Mouse (Mus musculus) CD4-positive helper T cell, adult 2 months (primary cell): ENCODE measurements around the gene Cyb5r3.

ENCODE experiments used
- DNase-seq: peaks from one replicate; pipeline ENCODE4 v3.0.0-alpha.2; 2012; ENCODE audit warnings: low read depth, missing footprints, low spot score

The Cyb5r3 gene

GRCm38 (mm10) chr15:83169772-83170722 lies 2.3 kb downstream of the Cyb5r3 start:
- no peak for DNase-seq

DNA sequence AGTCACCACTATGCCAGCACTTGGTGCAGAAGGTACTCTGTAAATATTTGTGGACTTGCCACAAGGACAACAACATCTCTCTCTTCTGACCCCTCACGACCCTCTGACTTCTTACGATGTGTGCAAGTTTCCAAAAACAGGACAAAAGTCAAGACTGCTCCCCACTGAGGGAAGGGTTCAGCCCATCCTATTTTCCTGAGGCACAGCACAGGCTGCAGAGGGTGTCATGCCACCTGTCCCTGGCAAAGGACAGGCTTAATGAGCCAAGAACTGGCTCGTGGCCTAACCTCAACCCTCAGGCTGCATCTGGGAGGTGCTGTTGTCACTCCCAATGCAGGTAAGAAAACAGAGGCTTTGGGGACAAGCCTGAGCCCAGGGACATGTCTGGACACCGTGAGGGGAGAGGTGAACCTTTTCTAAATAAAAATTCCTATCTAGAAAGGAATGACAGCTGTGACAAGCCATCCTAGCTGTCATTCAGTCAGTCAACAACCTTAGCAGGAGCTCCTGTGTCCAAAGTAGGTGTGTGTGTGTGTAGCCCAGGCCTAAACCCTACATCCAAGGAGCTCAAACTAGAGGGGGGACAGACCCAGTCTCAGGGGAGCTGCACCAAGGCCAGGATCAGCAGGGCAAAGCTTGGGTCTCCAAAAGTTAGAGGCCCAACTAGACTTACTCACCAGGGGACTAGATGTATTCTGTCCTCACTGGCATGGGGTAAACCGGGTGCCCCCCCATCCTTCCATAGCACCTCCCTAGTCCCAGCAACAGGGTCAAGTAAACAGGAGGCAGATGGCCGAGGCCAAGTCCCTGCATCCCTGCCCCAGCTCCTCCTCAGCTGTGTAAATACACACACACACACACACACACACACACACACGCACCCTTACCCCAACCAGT lies 3.3 kb downstream of the Cyb5r3 start:
- no peak for DNase-seq

DNA sequence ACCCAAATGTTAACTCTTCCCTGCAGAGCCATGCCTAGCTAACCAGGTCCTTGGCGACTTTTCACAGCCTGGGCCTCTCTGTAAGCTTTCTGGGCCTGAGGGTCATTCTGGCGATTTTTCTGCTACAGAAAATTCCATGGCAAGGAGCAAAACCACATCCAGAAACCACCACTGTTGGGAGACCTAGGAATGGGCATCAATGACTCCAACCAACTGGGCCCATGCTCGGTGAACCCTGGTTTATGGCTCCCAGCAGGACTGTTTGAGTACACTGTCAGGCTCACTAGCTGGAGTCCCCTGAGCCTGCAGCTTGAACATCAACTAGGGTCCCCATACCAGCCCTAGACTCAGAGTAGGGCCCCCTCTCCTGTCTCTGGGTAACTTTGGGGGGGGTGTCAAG lies 4.1 kb downstream of the Cyb5r3 start:
- no peak for DNase-seq

DNA sequence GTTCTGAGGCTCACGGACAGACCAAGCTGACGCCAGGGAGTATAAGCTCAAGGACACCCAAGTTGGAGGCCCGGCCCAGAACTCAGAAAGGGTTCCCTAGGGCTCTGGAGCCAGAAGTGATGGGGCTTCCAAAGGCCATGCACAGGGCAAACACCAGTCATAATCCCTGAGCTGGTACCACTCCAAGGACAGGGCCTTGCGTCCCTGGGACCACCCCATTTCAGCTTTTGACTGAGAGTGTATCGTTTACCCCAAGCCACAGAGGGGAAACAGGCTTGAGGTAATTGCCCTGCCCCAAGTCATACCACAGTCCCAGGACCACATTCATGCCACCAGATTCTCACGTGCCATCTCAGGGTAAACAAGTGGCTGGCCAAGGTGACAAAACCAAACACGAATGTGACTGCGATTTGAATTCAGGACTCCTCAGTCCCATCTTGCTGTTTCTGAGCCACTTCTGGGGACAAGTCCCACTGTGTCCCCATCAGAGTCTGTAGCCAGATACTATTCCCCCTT lies 4.8 kb downstream of the Cyb5r3 start:
- DNase-seq: no peak

DNA sequence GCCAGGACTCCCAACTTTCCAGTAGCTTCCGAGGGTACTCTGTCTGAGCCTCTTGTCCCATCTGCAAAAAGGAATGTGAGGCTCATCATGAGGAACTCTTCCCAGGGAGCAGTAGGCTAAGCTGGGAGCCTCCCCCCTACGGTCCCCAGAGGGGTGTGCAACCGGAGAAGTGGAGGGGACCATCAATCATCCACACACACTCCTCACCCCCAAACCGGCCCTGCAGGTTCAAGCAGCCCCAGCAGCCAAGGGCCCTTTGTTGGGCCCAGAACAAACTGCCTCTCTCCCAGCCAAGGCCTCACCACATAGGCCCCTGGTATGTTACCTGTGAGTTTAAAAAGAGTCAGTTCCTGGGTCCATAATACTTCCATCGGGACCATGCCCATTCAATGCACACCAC lies 5.3 kb downstream of the Cyb5r3 start:
- DNase-seq: no peak

- DNase-seq: no peak
Measured at GRCm38 (mm10) chr15:83166642-83167041, 5.8 kb downstream of the Cyb5r3 start.

GRCm38 (mm10) chr15:83165526-83166315 lies 6.7 kb downstream of the Cyb5r3 start:
- no peak for DNase-seq

DNA sequence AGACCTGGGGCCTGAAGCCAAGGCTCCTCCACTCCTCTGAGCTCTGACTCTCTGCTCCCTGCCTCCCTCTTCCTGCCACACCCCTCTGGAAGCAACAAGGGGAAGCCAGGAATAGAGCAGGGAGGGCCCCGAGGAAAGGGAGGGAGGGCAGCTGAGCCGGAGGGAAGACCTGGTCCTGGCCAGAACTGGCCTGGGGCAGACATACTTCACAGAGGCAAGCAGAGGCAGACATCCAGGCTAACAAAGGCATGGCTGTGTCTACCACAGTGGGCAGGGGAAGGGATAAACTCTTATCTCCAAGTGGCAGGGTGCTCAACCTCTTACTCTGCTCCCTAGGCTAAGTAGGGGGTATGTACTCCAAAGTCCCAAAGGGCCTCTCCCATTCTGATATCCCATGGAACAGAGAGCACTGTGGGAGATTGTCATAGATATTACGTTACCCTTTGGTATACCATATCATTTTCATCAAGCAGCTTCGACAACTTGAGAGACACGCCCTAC lies 7.4 kb downstream of the Cyb5r3 start:
- DNase-seq: no peak

DNA sequence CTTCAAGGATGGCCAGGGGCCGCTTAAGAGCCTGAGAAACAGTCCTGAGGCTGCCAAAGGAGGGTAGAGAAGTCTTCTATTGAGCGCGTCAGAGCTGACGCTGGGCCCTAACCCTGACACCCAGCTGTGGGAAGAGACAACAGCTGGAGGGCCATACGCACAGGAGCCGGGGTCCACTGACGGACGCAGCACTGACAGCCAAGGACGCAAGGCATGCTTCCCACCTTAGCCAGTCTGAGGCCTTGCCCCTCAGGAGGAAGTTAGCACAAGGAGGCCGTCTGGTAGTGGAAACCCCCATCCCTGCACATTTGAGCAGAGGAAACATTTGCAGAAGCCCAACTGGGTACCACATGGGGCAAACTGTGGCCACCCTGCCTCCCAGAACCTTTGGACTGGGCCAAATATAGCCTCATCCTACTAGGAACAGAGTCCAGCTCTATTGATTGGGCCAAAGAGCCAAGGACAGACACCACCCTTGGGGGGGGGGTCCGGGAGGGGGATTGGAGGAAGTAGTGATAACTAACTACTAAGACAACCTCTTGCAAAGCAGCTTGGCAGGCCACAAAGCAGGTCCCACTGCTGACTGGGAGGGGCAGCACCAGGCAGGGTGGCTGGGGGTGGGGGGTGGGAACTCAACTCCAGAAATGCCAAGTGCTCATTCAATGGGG lies 9.4 kb downstream of the Cyb5r3 start:
- DNase-seq: no peak

DNA sequence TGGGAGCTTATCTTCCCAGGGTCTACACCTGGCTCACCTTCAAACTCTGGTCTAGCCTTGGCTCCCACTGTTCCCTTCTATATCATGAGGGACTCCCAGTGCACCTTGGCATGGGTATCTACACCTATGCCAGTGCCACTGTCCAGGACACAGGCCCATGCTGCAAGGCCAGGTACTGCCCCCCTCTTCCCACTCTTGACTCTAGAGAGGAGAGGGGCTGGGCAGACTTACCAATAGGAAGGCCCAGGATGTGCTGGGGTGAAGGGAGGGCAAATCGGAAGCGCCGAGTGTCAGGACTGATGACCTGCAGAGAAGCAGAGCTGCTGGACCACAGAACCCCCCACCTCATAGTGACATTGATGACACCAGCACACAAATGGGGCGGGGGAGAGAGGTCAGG lies 10.4 kb downstream of the Cyb5r3 start:
- no peak for DNase-seq

GRCm38 (mm10) chr15:83161062-83161748 lies 11.2 kb downstream of the Cyb5r3 start:
- DNase-seq: no peak

DNA sequence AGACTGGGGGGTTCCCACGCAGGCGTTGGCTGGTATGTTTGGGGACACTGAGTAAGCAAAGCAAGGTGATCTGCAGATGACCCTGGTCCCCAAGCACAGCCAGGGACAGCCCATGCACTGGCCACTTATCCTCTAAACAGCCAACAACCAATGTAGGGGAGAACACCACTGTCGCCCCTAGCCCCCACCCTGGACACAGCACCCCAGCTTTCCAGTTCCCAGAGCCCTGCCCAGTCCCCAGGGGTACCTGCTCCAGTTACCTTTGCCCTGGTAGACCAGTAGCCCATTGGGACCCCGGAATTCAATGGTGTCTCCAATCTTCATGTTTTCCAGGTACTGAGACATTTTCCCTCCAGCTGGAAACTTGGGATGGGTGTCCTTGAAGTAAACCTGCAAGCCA lies 11.8 kb downstream of the Cyb5r3 start:
- no peak for DNase-seq

- DNase-seq: no peak
Measured at GRCm38 (mm10) chr15:83159823-83160222, 12.6 kb downstream of the Cyb5r3 start.

- no peak for DNase-seq
Measured at GRCm38 (mm10) chr15:83158587-83159160, 13.7 kb downstream of the Cyb5r3 start.

DNA sequence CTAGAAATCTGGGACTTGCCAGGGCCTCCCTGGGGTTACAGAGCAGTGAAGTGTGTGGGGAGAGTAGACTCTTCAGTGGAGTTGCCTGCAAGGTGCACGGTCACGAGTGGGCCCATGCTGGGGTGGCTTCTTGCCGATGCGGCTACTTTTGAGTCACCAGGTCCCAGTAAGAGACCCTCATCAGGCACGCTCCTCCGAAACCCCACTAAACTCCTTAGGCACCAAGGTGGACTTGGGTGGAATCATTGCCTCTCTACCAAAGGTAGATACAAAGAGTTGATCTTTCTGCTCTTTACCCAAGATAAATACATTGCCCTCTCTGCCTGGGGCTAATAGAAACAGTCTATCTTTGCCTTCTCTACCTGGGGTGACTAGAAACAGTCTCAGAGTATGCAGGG lies 14.7 kb downstream of the Cyb5r3 start:
- no peak for DNase-seq

DNA sequence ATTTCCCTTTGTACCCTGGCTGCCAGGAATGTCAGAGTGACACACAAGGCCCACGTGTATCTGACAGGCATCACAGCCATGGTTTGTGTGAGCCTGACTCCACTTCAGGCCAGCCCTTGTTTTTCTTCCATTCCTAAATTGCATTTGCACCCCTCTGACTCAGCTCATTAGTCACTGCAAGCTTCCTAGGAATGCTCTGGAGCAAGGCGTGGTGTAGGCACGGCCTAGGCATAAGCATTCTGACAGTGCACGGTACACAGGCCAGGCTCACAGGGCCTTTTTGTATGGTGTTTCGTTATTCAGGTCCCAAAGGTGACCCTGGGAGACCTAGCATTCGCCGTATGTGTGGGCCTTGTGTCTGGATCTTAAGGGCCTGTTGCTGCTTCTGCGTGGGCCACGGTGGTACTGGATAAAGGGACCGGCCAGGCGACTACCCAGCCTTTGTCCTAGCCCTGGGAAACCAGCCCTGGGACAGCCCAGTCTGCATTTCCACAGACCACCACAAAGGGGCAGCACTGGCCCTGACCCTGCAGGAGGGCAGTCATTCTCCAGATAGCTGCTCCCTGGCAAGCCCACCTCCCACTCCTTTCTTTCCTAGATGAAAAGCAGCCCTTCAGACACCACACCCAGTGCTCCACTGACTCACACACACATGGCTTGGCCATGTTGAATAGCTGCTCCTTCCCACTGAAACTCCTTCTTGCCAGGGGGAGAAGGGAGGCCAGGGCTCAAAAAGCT lies 15.3 kb downstream of the Cyb5r3 start:
- peak; percentile 42 for DNase-seq

- DNase-seq: no peak
Measured at GRCm38 (mm10) chr15:83155672-83156419, 16.5 kb downstream of the Cyb5r3 start.

DNA sequence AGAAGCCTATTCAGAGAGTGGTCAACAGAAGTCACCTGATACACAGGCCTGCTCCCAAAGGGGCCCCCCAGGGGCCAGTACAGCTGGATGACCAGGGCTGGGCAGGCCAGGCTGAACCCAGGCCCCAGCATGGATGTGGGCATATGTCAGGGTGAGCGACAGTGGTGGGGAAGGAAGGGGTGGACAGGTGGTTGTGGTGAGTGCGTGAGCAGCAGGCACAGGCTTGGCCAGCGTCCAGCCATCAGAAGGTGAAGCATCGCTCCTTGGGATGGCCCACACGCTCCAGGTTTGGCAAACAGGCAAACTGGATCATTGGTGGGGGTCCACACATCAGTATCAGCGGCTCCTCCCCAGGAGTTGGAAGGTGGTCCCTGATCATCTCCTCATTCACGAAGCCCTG lies 18.1 kb downstream of the Cyb5r3 start:
- no peak for DNase-seq
